Mouse (Mus musculus) thymus, adult 2 months (tissue): ENCODE results near the gene Itga6. TPM values are rescaled to one million over a fixed set of nuclear protein-coding genes. Genes with fewer than 3 reads are reported as not detected.

Source experiments
- DNase-seq: peaks from one replicate; pipeline ENCODE4 v3.0.0; 2021
- H3K27ac ChIP-seq: fragments of 200-500 bp; 2 replicates; pipeline ENCODE4 v1.5.1; 2012; ENCODE audit warnings: low read length, control low read depth; ENCODE audit not compliant: control insufficient read depth, insufficient read depth
- H3K27me3 ChIP-seq: fragments of 200-500 bp; 2 replicates; pipeline ENCODE4 v1.6.1; 2012; ENCODE audit warnings: mild to moderate bottlenecking, low read length, moderate library complexity, mixed read lengths; ENCODE audit not compliant: control insufficient read depth, insufficient read depth
- H3K36me3 ChIP-seq: fragments of 200-500 bp; 2 replicates; pipeline ENCODE4 v1.6.1; 2012; ENCODE audit warnings: mild to moderate bottlenecking, low read length, moderate library complexity; ENCODE audit not compliant: control insufficient read depth, insufficient read depth
- H3K4me1 ChIP-seq: fragments of 200-500 bp; replicated peaks from 2 replicates; pipeline ENCODE4 v1.6.1; 2012; ENCODE audit warnings: low read length; ENCODE audit not compliant: control insufficient read depth, insufficient read depth
- H3K4me3 ChIP-seq: fragments of 200-500 bp; 2 replicates; pipeline ENCODE4 v1.5.1; 2012; ENCODE audit warnings: mild to moderate bottlenecking, low read length, control low read depth, moderate library complexity; ENCODE audit not compliant: control insufficient read depth, insufficient read depth
- CTCF ChIP-seq: fragments of 200-500 bp; IDR thresholded peaks from 2 replicates; pipeline ENCODE4 v1.5.1; 2012; ENCODE audit warnings: mild to moderate bottlenecking, control low read depth, low read length, moderate library complexity, borderline replicate concordance; ENCODE audit not compliant: control insufficient read depth, poor library complexity, insufficient read depth; ENCODE audit errors: extremely low read depth
- POLR2A ChIP-seq: fragments of 200-500 bp; IDR thresholded peaks from 2 replicates; pipeline ENCODE4 v1.6.1; 2012; ENCODE audit warnings: mild to moderate bottlenecking, low read length, control low read depth, moderate library complexity; ENCODE audit not compliant: control insufficient read depth, poor library complexity, insufficient read depth; ENCODE audit errors: extremely low read depth
- WGBS: fragments of 180-500 bp; shearing (Covaris S2); methylation state at CpG from one replicate; pipeline ENCODE4 v1.1.7; 2018; 5-methylcytosine and 5-hydroxymethylcytosine counted together
- polyA plus RNA-seq: library from polyadenylated mRNA; depleted of rRNA; stranded (reverse); fragments of >200 nt; gene quantifications from 2 replicates; pipeline ENCODE4 v1.2.3, GENCODE M21; 2012

The Itga6 gene
- polyA plus RNA-seq, 1 experiment = 38.2 TPM

DNA sequence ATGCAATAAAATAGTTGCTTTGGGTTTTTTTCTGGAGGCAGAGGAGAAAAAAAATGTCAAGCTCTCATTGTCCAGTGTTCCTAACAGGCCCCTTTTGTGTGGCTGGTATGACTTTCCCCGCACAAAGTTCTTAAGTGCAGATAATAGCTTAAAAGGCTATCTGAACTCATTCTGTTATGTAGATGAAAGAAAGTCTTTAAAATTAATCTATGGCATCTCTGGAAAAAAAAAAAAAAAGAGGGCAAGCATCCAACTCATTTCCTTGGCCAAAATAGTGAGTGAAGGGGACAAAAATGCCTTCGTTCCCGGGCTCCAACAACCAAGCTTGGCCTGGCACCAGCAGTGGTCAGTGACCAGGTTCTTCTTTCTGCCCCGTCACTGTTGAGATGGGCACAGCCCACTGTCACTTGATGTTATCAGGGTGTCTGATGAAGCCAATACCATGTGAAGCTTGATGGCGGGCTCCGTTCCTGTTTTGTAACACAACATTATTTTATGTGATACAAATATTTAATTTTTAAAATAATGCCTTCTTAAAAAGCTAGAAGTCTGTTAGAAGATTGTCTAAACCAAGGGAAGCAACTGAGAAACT lies 21.7 kb downstream of the Itga6 start:
- H3K4me1 ChIP-seq = no peaks in the 10 kb centered on the region
- WGBS = 94% methylated on average over 6 of the region's 6 CpGs

DNA sequence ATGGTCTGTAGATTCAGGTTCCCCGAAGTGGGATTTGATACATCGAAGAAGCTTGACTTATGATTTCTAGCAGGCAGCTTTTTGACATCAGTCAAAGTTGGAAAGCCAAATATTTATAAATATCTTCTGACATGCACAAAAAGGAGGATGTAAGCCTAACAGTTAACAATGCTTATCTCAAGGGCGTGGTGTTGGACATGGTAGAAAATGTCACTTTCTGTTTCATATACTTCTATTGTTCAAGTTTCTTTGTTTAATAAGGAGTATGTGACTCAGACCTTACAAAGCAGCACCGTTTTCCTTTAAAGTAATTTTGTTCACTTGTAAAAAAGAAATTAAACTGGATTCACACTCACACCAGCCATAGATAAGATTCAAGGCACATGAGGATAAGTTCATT lies 26.3 kb downstream of the Itga6 start:
- no peaks in the 10 kb centered on the region for H3K27me3 ChIP-seq
- 85% methylated on average over 4 of the region's 4 CpGs for WGBS
- TF ChIP-seq POLR2A (no peak), CTCF (no peak)
- H3K4me3 ChIP-seq = no peak overlapping the region
- no peaks in the 10 kb centered on the region for H3K36me3 ChIP-seq
- no peak for DNase-seq
- H3K4me1 ChIP-seq = no peaks in the 10 kb centered on the region; the same call in 1 of the 2 replicates
- H3K27ac ChIP-seq = no peak overlapping the region

More for the DNA sequence above, 21.7 kb downstream of the Itga6 start:
- Histone ChIP-seq H3K27me3 (no peaks in the 10 kb centered on the region), H3K27ac (no peak overlapping the region), H3K4me3 (no peak overlapping the region), H3K36me3 (no peaks in the 10 kb centered on the region)
- TF ChIP-seq CTCF (no peak), POLR2A (no peak)
- DNase-seq = no peak

GRCm38 (mm10) chr2:71773714-71774113 lies 28.3 kb downstream of the Itga6 start:
- H3K27ac ChIP-seq = no peak overlapping the region
- 95% methylated on average over 5 of the region's 5 CpGs for WGBS
- no peak for TF ChIP-seq CTCF
- TF ChIP-seq POLR2A = no peak
- H3K4me3 ChIP-seq = no peak overlapping the region
- no peaks in the 10 kb centered on the region for H3K27me3 ChIP-seq
- H3K4me1 ChIP-seq = no peaks in the 10 kb centered on the region; the same call in 1 of the 2 replicates
- DNase-seq = no peak
- no peaks in the 10 kb centered on the region for H3K36me3 ChIP-seq

- H3K4me3 ChIP-seq = no peak overlapping the region
- TF ChIP-seq CTCF (no peak), POLR2A (no peak)
- 90% methylated on average over 10 of the region's 10 CpGs for WGBS
Observed at GRCm38 (mm10) chr2:71774246-71774951, 29.0 kb downstream of the Itga6 start.

GRCm38 (mm10) chr2:71775201-71775611 lies 29.8 kb downstream of the Itga6 start:
- 94% methylated on average over 9 of the region's 9 CpGs for WGBS
- no peaks in the 10 kb centered on the region; the same call in 1 of the 2 replicates for H3K4me1 ChIP-seq
- no peaks in the 10 kb centered on the region for H3K27me3 ChIP-seq
- no peak overlapping the region for H3K27ac ChIP-seq
- no peak for DNase-seq
- no peak overlapping the region for H3K4me3 ChIP-seq
- no peaks in the 10 kb centered on the region for H3K36me3 ChIP-seq
- TF ChIP-seq POLR2A (no peak), CTCF (no peak)

More at GRCm38 (mm10) chr2:71774246-71774951, 29.0 kb downstream of the Itga6 start:
- Histone ChIP-seq H3K4me1 (no peaks in the 10 kb centered on the region; the same call in 1 of the 2 replicates), H3K27ac (no peak overlapping the region), H3K36me3 (no peaks in the 10 kb centered on the region), H3K27me3 (no peaks in the 10 kb centered on the region)
- no peak for DNase-seq

- Histone ChIP-seq H3K36me3 (no peaks in the 10 kb centered on the region), H3K4me1 (no peaks in the 10 kb centered on the region), H3K27me3 (no peaks in the 10 kb centered on the region), H3K4me3 (no peak overlapping the region), H3K27ac (no peak overlapping the region)
- 47% methylated on average over 5 of the region's 5 CpGs for WGBS
- DNase-seq = no peak
- no peak for TF ChIP-seq CTCF
- TF ChIP-seq POLR2A = no peak
Observed at GRCm38 (mm10) chr2:71779266-71779888, 34.0 kb downstream of the Itga6 start.
